Mouse (Mus musculus) right cerebral cortex, adult 2 months (tissue): ENCODE data around the gene Cpm.

Source experiments
- DNase-seq, 2 experiments: peaks; one replicate each; pipeline ENCODE4 v3.0.0; 2021 to 2022; ENCODE audit warnings: low spot score in 2 of 2

The Cpm gene

GRCm38 (mm10) chr10:117662316-117663055 is 33.2 kb downstream of the Cpm start:
- DNase-seq, result no peak

GRCm38 (mm10) chr10:117663056-117663864 is 34.0 kb downstream of the Cpm start:
- DNase-seq, result no peak

- no peak for DNase-seq
Observed at GRCm38 (mm10) chr10:117663865-117664200, 34.5 kb downstream of the Cpm start.

GRCm38 (mm10) chr10:117664208-117664925 is 35.1 kb downstream of the Cpm start:
- no peak for DNase-seq

GRCm38 (mm10) chr10:117664926-117665209 is 35.6 kb downstream of the Cpm start:
- DNase-seq, result no peak

- no peak for DNase-seq
Observed at GRCm38 (mm10) chr10:117665376-117666275, 36.3 kb downstream of the Cpm start.

- no peak for DNase-seq
Observed at GRCm38 (mm10) chr10:117666361-117666760, 37.1 kb downstream of the Cpm start.

- no peak for DNase-seq
Observed at GRCm38 (mm10) chr10:117666947-117667630, 37.8 kb downstream of the Cpm start.

- DNase-seq, result no peak
Observed at GRCm38 (mm10) chr10:117667663-117668507, 38.6 kb downstream of the Cpm start.

- DNase-seq, result no peak
Observed at GRCm38 (mm10) chr10:117668546-117669300, 39.4 kb downstream of the Cpm start.

GRCm38 (mm10) chr10:117669449-117670090 is 40.3 kb downstream of the Cpm start:
- no peak for DNase-seq

GRCm38 (mm10) chr10:117670092-117670491 is 40.8 kb downstream of the Cpm start:
- no peak for DNase-seq

- no peak for DNase-seq
Observed at GRCm38 (mm10) chr10:117670791-117671190, 41.5 kb downstream of the Cpm start.

GRCm38 (mm10) chr10:117671266-117671665 is 42.0 kb downstream of the Cpm start:
- DNase-seq, result no peak

- no peak for DNase-seq
Observed at GRCm38 (mm10) chr10:117671930-117672666, 42.8 kb downstream of the Cpm start.

GRCm38 (mm10) chr10:117672693-117673092 is 43.4 kb downstream of the Cpm start:
- peak in 1 of 2 experiments; percentile 32 for DNase-seq

GRCm38 (mm10) chr10:117673913-117674312 is 44.6 kb downstream of the Cpm start:
- no peak for DNase-seq

- no peak for DNase-seq
Observed at GRCm38 (mm10) chr10:117674359-117675019, 45.2 kb downstream of the Cpm start.
